Mouse (Mus musculus) E14TG2a.4 (cell line): Measurements from ENCODE around the gene Lztfl1.

Experiments
- CTCF ChIP-seq: conservative IDR thresholded peaks from 2 replicates; pipeline ENCODE4 v1.5.1; 2014; ENCODE audit warnings: low read length
- NANOG ChIP-seq: IDR thresholded peaks from 2 replicates; pipeline ENCODE4 v1.6.1; 2014; ENCODE audit warnings: borderline replicate concordance, low read length, mixed read lengths

DNA sequence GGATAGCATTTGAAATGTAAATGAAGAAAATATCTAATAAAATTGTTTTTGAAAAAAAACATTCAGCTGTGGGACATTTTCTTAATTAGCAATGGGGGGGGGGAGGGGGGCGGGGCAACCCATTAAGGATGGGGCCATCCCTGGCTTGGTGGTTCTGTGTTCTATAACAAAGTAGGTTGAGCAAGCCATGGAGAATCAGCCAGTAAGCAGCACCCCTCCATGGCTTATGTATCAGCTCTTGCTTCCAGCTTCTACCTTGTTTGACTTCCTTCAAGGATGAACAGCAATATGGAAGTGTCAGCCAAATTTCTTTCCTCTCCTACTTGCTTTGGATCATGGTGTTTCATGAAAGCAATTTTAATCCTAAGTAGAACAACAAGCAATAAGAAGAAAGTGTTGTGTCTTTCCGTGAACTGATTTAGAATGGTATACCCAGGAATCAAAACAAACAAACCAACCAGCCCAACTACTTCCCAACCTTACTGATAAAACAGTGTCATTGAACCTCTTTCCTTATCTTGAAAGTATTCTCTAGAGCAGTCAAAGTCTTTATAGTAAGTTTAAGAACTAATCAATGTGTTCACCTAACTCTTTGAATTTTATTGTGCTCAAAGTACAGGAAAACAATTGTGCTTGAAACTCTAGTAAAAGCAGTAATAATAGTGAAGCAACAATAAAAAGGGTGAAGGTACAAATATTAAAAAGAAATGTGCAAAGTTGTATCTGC, 67.5 kb downstream of the Lztfl1 start:
- TF ChIP-seq CTCF = no peak
- no peak for TF ChIP-seq NANOG
